Mouse (Mus musculus) stomach, embryonic 16.5 days (tissue): Measurements from ENCODE around the gene Cdipt. TPM values are rescaled to one million over a fixed set of nuclear protein-coding genes. Genes with fewer than 3 reads are reported as not detected.

ENCODE experiments used
- ATAC-seq: fragments of 200-750 bp; cut with Nextera tagmentation; 2 replicates; pipeline ENCODE4 v1.8.0; 2017; ENCODE audit warnings: moderate number of reproducible peaks, moderate TSS enrichment; ENCODE audit not compliant: insufficient read depth, low FRiP score
- H3K27ac ChIP-seq: fragments of 300-500 bp; sonication (generic); 2 replicates; pipeline ENCODE4 v1.5.1; 2014; ENCODE audit warnings: low read length
- H3K27me3 ChIP-seq: fragments of 300-500 bp; sonication (generic); 2 replicates; pipeline ENCODE4 v1.6.1; 2014; ENCODE audit warnings: low read length, control low read depth, mixed read lengths; ENCODE audit not compliant: control insufficient read depth, insufficient read depth
- H3K36me3 ChIP-seq: fragments of 300-500 bp; sonication (generic); 2 replicates; pipeline ENCODE4 v1.6.1; 2014; ENCODE audit warnings: low read length; ENCODE audit not compliant: control insufficient read depth, insufficient read depth
- H3K4me1 ChIP-seq: fragments of 300-500 bp; sonication (generic); 2 replicates; pipeline ENCODE4 v1.6.1; 2014; ENCODE audit warnings: low read length, control low read depth, mixed read lengths; ENCODE audit not compliant: control insufficient read depth, insufficient read depth
- H3K4me2 ChIP-seq: fragments of 300-500 bp; sonication (generic); 2 replicates; pipeline ENCODE4 v1.6.1; 2014; ENCODE audit warnings: low read depth, low read length, mixed read lengths
- H3K4me3 ChIP-seq: fragments of 300-500 bp; sonication (generic); replicated peaks from 2 replicates; pipeline ENCODE4 v1.5.1; 2014; ENCODE audit warnings: mild to moderate bottlenecking, low read length
- H3K9ac ChIP-seq: fragments of 300-500 bp; sonication (generic); 2 replicates; pipeline ENCODE4 v1.6.1; 2014; ENCODE audit warnings: low read length
- H3K9me3 ChIP-seq: fragments of 300-500 bp; sonication (generic); replicated peaks from 2 replicates; pipeline ENCODE4 v1.6.1; 2016; ENCODE audit warnings: low read length, control low read depth; ENCODE audit not compliant: control insufficient read depth
- WGBS: fragments of 180-500 bp; shearing (Covaris S2); extraction: QIAGEN DNeasy Blood & Tissue Kit; methylation state at CpG from one replicate; pipeline ENCODE4 v1.1.7; 2014; 5-methylcytosine and 5-hydroxymethylcytosine counted together
- polyA plus RNA-seq: library from polyadenylated mRNA; unstranded; fragments of >200 nt; fragmentation: Nextera tagmentation; extraction: Ambion mirVana; gene quantifications from 2 replicates; pipeline ENCODE4 v1.2.1, GENCODE M21; 2015

The Cdipt gene
- polyA plus RNA-seq, 1 experiment from 2014 or later: 110 TPM

DNA sequence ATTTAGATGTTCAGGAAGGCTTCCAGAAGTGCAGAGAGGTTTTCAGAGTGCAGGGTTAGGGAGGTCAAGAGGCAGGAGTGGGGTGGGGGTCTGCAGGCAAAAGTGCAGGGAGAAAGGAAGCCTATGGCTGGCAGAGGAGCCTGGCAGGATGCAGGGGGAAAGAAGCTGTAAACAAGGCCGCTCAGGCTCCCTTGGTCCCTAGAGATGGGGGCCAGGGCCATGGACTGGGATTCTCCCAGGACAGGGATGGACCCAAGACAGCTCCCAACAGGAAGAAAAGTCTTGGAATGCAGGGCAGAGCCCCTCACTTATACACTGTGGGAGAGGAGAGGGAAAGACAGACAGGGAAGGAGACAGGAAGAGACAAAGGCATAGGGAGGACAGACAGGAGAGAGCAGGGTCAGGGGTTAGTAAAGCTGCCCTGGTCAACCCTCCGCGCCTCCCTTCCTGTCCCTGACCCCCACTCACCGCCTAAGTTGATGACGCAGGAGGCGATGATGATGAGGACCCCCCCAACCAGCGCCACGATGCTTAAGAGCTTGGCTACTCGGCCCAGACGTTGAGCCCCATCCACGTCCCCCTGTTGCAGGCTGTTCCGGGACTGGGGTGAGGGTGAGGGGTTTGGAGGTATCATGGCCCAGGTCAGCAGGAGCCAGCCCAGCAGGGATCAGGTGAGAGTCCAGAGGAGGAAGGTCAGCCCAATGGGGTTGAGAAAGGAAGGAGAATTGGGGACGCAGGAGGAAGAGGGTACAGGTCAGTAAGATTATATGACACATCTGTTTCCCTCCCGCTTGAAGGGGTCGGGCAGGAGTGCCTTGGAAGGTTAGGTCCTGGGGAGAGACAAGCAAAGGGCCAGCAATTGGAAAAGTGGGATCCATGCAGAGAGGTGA, 42.9 kb downstream of the Cdipt start:
- H3K36me3 ChIP-seq: peaks cover 15% of the 10 kb centered on the region; the same call in 1 of the 2 replicates
- H3K27me3 ChIP-seq: no peaks in the 10 kb centered on the region
- peak overlapping the region; percentile 66 for H3K27ac ChIP-seq
- no peaks in the 10 kb centered on the region for H3K9me3 ChIP-seq
- peak overlapping the region; percentile 65 for H3K9ac ChIP-seq
- peak overlapping the region; percentile 84 for H3K4me2 ChIP-seq
- WGBS: 70% methylated on average over 15 of the region's 15 CpGs
- H3K4me3 ChIP-seq: 0 out of 2 replicates have a peak overlapping the region, but pooled peaks have one; percentile 8
- no peak for ATAC-seq
- peaks cover 75% of the 10 kb centered on the region for H3K4me1 ChIP-seq

DNA sequence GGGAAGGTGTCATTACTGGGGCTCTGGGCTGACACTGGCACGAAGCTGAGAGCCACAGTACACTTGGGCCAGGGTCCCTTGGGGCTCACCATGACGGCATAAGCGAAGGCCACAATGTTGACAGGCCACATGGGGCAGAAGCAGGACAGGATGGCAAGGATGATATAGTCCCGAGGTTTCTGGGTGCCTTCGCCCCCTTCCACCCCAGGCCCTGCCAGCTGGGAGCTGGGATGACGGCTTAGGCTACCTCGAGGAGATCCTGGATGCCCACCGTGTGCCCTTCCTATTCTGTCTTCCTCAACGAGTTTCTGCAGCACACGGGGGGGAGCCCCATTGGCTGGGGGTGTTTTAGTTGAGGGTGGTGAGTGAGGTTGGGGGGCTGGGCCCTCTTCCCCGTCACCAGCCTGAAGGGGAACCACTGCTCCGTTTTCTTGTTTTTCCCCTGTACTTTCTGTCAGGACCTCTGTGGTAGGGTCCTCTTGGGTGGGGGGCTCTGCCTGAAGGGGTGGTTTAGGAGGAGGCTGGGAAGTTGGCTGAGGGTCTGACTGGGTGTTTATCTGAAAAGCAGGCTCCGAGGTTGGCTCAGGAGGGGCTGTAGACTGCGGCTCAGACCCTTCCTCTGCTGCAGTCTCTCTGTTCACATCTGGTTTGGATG, 43.7 kb downstream of the Cdipt start:
- 70% methylated on average over 14 of the region's 14 CpGs for WGBS
- peak overlapping the region; percentile 84 for H3K4me2 ChIP-seq
- H3K36me3 ChIP-seq: peaks cover 15% of the 10 kb centered on the region; the same call in 1 of the 2 replicates
- H3K4me3 ChIP-seq: peak overlapping the region; percentile 61
- ATAC-seq: no peak
- peaks cover 77% of the 10 kb centered on the region for H3K4me1 ChIP-seq
- H3K27me3 ChIP-seq: no peaks in the 10 kb centered on the region
- H3K27ac ChIP-seq: peak overlapping the region; percentile 86; the same call in 1 of the 2 replicates
- H3K9me3 ChIP-seq: no peaks in the 10 kb centered on the region
- H3K9ac ChIP-seq: peak overlapping the region; percentile 79

- Histone ChIP-seq H3K9me3 (no peaks in the 10 kb centered on the region), H3K4me1 (peaks cover 76% of the 10 kb centered on the region), H3K4me2 (peak overlapping the region; percentile 84), H3K9ac (peak overlapping the region; percentile 79), H3K4me3 (peak overlapping the region; percentile 61), H3K36me3 (peaks cover 14% of the 10 kb centered on the region; the same call in 1 of the 2 replicates), H3K27me3 (no peaks in the 10 kb centered on the region), H3K27ac (peak overlapping the region; percentile 86)
- no peak for ATAC-seq
- 41% methylated on average over 3 of the region's 3 CpGs for WGBS
Measured at GRCm38 (mm10) chr7:127020031-127020430, 44.3 kb downstream of the Cdipt start.

DNA sequence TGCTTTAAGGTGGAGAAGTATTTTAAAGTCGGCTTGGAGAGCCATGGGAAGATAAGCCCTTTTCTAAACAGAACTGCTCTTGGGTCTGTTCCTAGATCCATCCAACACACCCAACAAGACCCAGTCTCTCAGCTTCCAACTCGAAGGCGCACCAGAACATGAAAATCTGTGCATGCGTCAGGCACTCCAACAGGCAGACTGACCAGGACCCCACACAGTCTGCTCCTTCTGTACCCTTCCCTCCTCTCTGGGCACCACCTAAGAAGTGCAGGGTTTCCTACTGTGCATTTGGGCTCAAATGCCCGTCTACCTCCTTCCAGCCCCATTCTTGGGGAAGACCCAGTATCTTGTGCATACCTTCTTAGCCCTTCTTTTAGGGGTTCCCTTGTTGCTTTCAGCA, 44.8 kb downstream of the Cdipt start:
- Histone ChIP-seq H3K36me3 (peaks cover 9% of the 10 kb centered on the region; the same call in 1 of the 2 replicates), H3K27ac (peak overlapping the region; percentile 86), H3K4me2 (peak overlapping the region; percentile 84), H3K4me3 (peak overlapping the region; percentile 61), H3K9ac (peak overlapping the region; percentile 79), H3K9me3 (no peaks in the 10 kb centered on the region), H3K27me3 (no peaks in the 10 kb centered on the region), H3K4me1 (peaks cover 72% of the 10 kb centered on the region)
- ATAC-seq: no peak
- 25% methylated on average over 5 of the region's 5 CpGs for WGBS

GRCm38 (mm10) chr7:127020901-127021562, 45.3 kb downstream of the Cdipt start, which contains the start of the genes Gm42742 and Prrt2:
Gm42742 (minus strand) TSS chr7:127021097.
Prrt2 (minus strand) TSS chr7:127021211.
- Histone ChIP-seq H3K4me3 (peak within 1 kb of the TSS; percentile 61), H3K4me2 (peak within 1 kb of the TSS; percentile 84), H3K27ac (peak within 1 kb of the TSS; percentile 86), H3K27me3 (no peaks in the 10 kb centered on the region), H3K9me3 (no peaks in the 10 kb centered on the region), H3K9ac (peak within 1 kb of the TSS; percentile 79), H3K36me3 (peaks cover 7% of the 10 kb centered on the region; the same call in 1 of the 2 replicates), H3K4me1 (peaks cover 66% of the 10 kb centered on the region)
- 2% methylated on average over 37 of the region's 37 CpGs for WGBS
- ATAC-seq: peak; percentile 14; the same call in 1 of the 2 replicates

DNA sequence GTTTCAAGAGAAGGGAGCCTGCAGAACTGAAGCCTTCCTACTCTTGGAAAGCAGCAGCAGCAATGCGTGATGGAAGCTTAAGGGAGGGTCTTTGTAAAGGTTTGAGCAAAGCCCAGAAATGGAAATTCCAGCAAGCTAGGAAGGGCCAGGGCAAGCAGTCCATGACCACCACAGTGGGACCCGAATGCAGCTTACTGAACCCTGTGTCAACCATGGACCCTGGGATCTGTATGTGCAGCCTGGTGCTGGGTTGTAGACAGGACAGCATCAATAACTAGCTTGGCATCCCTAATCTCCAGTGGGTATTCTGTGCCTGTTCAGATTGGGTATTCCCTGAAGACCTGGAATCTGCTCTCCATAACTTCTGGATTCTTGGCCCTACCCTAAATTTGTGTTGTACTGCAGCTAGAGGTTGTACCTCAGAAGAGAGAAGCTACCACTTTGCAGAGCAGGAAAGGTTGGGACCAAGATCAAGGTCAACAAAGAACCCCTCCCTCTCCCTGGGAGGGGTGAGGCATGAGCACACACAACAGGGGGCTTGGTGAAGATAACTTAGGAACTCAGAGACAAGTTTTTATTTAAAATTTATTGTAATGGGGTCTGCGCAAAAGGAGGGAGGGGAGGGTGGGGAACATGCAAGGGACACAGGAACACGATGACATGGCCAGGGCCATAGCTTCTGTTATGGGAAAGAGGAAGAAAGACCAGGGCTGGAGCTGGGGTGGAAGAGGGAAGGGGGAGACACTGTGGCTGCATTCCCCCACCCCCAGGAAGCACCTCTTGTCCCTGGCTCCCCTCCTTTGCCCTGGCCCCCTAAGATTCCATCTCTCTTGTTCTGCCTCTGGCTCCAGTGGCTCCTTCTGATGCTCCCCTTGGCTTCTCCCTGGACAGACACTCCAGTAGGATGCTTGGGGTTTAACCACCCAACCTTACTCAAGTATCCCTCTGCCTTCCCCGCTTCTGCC, 46.1 kb downstream of the Cdipt start:
- Histone ChIP-seq H3K27me3 (no peaks in the 10 kb centered on the region), H3K27ac (peak overlapping the region; percentile 86), H3K4me1 (peaks cover 65% of the 10 kb centered on the region), H3K4me3 (peak overlapping the region; percentile 61), H3K36me3 (peaks cover 7% of the 10 kb centered on the region; the same call in 1 of the 2 replicates), H3K9ac (peak overlapping the region; percentile 79), H3K9me3 (no peaks in the 10 kb centered on the region), H3K4me2 (peak overlapping the region; percentile 84)
- ATAC-seq: no peak
- 34% methylated on average over 5 of the region's 5 CpGs for WGBS

DNA sequence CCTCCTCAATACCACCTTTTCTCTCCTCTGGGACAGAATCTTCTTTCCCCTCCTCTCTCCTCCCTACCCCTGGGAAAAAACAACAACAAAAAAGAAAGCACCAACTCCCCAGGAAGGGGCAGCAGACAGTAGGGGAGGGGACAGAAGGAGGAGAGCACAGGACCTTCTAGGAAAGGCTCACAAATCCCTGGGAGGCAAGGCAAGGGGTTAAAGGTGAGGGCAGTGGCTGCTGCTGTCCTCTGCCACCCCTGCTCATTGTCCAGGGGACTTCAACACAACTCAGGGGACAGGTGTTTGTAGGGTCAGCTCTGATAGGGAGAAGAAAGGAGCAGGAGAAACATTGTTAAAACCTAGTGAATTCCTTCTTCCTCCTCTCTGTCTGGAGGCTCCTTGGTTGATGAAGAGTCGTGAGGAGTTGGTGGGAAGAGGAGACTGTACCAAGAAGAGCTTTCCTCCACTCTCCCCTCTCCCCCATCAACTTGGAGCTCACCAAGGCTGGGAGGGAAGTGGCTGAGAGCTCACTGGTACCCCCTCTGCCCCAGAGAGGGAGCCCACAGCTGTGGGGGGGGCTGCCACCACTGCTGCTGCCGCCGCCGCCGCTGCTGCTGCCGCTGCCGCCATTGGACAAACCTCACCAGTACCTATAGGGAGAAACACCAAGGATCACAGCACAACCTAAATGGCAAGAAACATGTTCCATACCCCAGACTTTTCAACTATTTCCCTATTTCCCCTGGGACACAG, 47.0 kb downstream of the Cdipt start:
- H3K36me3 ChIP-seq: peaks cover 7% of the 10 kb centered on the region; the same call in 1 of the 2 replicates
- H3K4me2 ChIP-seq: peak overlapping the region; percentile 90
- H3K27ac ChIP-seq: peak overlapping the region; percentile 19; the same call in 1 of the 2 replicates
- H3K4me1 ChIP-seq: peaks cover 62% of the 10 kb centered on the region
- ATAC-seq: no peak
- H3K4me3 ChIP-seq: no peak overlapping the region
- 81% methylated on average over 7 of the region's 7 CpGs for WGBS
- H3K9ac ChIP-seq: 0 out of 2 replicates have a peak overlapping the region, but pooled peaks have one; percentile 1
- H3K27me3 ChIP-seq: no peaks in the 10 kb centered on the region
- no peaks in the 10 kb centered on the region for H3K9me3 ChIP-seq
